Mouse (Mus musculus) brain, embryonic 18.5 days (tissue): ENCODE results near the gene Ruvbl1.

Source experiments
- DNase-seq: peaks from one replicate; pipeline ENCODE4 v3.0.0-alpha.2; 2012; ENCODE audit warnings: low read depth, low spot score

The Ruvbl1 gene

DNA sequence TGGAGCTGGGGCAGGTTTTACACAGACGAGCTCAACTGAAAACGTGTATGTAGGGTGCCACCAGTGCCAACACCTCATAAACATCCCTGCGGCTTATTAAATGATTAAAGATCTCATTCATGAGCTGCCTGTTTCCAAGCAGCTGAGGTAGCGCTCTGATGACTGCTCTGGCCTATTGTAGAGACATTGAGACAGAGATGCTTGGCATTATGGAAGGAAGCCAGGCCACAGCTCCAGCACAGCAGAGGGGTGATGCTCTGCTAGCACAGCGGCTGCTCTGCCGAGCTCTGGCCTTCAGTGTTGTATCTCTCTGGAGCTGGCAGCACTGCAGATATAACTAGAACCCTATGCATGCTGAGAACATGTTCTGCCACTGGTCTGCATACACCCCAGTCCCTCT, 28.5 kb downstream of the Ruvbl1 start:
- no peak for DNase-seq

DNA sequence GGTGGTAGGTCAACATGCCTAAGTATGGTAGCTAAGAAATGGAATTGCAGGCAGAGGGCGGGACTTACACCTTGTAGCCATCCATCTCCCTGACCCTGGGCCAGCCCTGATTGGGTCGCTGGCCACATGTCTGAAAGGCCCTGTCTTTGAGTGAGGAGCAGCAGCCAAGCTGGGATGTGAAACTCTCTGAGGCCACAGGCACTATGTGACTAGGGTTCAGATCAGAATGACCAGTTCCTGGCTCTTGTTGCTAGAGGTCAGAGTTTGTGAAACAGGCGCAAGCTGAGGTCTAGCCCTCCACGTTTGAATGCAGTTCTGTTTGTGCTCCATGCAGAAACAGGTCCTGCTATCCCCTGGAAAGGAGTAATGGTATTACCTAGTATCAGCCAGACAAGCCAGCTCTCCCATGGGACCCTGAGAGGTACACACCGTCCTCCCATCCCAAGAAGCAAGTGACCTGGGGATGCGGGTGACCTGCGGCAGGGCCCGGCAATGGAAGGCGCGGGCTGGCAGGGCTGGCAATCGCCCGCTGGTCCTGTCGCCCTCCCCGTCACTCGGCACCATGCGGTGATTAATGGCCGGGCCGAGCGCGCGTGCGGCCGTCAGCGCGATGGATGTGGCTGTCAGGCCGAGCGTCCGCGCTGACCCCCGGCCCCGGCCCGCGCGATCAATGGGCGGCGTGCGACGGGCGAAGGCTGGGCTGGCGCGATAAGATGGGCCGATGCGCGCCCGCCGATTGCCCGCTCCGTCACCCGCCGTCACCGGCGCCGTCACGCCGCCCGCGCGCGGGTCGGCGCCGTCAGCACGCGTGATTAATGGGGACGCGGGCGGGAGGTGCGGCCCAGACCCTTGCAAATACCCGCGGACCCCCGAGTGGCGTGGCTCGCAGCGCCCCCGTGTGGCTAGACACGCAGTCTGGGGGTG, 34.5 kb downstream of the Ruvbl1 start:
- DNase-seq, result peak; percentile 42

DNA sequence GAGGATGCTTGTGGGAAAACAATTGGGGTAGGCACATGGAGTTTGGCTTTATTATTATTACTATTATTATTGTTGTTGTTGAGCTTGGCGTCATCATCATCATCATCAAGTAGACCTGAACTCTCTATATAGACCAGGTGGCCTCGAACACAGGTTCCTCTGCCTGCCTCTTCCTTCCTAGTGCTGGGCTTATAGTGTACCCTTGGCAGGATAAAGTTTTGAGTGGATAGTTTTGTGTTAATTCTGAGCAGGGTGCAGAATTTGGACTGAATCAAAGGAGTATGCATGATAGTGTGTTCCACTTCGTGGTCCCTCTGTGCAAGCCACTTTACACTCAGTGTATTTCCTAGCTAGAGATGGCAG, 35.2 kb downstream of the Ruvbl1 start:
- no peak for DNase-seq

DNA sequence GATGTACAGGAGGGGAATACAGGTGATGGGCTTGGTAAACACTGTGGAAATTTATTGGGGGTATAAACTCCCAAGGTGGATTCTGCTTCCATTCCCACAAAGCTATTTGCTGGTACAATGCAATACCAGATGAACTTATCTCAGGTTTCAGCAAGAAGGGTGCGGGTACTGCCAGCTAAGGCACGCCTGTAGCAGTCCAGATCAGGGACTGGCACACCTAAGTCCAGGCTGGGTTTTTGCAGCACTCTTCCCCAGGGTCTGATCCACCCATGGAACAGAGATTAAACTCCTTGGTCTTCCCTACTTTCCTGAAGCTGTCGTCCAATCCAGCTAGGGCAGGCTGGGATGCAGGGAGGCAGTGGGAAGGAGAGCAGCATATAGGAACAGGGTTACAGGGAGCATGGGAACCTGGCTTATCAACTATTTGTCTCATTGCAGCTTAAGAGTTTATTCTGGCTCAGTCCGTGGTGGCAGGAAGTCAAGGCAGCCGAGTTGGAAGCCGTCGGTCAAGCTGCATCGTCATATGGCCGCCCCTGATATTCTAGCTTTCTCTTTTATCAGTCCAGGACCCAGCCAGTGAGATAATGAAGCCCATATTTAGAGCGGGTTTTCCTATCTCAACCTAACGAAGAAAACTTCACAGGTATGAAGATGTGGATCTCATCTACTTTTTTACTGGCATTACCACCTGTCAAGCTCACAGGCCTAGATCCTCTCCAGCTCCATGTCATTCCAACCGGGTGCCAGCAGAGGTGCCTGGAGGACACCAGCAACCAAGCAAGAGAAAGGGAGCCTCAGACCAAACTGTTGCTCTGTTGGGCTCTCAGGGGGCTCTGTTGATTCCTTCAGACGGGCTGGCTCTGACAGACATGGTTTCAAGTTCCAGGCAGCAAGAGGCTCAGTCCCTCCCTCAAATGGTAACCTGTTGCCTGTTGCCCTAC, 37.1 kb downstream of the Ruvbl1 start:
- no peak for DNase-seq

DNA sequence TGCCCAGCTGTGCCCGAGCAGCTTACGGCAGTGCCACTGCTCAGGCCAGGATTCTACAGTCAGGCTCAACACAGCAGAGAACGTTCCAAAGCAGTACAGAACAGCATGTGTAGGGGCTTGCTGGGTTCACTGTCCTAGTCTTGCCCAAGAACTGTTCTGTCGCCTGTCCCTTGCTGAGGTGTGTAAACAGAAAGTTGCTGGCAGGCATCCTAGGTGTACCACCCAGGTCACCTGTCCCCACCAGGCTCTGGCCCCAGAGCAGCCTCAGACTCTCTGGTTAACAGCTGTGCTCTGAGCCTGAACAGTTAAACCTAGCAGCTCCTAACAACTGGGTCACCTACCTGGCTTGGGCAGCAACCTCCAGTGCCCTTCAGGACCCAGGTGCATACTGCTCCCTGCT, 37.8 kb downstream of the Ruvbl1 start:
- no peak for DNase-seq

DNA sequence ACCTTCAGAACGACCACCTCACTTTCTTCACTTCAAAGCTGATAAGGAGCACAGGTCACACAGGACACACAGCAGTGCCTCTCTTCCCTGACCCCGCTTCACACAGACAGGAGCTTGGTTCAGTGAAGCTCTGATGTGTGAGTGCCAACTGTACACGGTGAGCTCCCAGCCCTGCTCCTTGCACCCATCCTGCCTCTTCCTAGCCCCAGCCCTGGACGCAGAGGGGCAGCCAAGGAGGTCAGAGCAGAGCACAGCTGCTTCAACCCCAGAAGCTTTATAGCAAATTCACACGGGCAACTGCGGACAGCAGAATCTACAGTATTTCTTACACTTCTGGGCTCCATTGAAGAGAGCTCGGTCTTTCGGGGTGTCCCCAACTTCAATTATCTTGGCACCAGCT, 48.8 kb downstream of the Ruvbl1 start:
- no peak for DNase-seq

DNA sequence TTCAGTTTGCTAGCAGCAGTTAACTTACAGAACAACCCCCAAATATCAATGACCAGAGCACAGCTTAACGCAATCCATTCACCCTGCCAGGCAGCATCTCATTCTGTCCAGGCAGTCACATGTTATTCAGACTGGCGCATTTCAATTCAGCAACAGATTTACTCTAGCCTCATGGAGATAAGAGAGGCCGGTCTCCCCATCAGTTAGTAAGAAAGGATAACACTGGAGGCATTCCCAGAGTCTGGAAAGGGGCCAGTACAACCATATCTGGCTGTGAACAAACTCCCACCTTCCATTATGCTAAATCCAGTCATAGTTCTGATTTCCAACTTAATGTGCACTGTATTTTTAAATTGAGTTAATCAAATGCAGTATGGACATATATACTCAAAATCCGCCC, 49.3 kb downstream of the Ruvbl1 start:
- DNase-seq, result no peak

DNA sequence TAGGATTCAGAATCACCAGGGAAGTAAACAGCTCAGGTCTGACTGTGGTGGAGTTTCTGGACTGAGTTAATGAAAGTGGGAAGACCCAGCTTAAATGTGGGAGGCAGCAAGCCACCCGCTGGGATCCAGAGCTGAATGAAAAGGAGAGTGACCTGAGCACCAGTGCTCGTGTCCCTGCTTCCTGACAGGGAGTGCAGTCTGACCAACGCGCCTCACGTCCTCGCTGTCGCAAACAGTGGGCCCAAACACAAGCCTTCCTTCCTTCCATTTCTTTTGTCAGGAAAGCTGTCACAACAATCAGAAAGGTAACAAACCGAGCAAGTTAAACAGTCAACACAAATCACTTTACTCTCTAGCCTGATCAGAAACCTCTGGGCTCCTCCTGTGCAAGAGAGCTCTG, 50.8 kb downstream of the Ruvbl1 start:
- DNase-seq, result no peak

DNA sequence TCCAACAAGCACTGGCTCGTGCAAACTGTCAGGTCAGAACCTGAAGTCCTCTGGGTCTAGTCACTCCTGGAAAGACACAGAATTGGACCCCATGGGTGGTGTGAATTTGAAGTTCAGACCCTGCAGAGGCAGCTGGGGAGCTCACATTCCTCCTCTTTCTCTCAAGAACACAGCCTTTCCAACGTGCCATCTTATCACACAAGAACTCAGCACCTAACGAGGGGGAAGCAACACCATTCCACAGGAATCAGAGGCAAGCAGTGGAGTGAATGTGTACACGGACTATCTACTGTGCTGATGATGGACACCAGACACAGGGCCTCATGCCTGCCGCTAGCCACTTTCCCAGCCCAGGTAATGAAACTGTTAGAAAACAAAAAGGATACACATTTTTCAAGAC, 51.5 kb downstream of the Ruvbl1 start:
- no peak for DNase-seq

DNA sequence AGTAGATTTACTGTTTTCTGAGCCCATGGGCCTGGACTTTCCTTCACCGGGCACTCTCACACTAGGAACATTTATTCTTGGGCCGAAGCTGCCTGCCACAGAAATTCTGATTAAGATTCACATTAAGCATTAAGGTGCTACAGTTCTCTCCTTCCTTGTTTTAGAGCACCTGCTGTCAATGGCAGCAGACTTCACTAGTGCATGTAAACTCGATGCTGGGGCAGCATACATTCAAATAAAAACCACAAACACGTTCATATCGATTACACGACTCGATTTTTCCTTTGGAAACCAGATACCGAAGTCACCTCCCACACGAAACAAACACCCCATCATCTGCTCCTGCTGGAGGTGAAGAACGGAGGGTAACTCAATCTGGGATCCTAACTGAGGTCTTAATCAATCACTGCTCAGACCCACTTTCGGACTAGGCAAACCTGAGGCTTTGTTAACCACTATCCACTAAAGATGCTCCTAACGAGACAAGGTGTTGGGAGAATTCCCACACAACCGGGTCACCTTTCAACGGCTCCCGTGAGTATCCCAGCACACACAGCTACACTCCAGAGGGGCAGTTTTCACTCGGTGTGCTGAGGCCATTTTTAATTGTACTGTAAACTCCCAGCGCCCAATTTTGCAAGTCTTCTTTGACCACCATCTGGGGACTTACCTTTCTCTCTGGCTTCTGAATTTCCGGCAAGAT, 52.6 kb downstream of the Ruvbl1 start:
- DNase-seq, result no peak

DNA sequence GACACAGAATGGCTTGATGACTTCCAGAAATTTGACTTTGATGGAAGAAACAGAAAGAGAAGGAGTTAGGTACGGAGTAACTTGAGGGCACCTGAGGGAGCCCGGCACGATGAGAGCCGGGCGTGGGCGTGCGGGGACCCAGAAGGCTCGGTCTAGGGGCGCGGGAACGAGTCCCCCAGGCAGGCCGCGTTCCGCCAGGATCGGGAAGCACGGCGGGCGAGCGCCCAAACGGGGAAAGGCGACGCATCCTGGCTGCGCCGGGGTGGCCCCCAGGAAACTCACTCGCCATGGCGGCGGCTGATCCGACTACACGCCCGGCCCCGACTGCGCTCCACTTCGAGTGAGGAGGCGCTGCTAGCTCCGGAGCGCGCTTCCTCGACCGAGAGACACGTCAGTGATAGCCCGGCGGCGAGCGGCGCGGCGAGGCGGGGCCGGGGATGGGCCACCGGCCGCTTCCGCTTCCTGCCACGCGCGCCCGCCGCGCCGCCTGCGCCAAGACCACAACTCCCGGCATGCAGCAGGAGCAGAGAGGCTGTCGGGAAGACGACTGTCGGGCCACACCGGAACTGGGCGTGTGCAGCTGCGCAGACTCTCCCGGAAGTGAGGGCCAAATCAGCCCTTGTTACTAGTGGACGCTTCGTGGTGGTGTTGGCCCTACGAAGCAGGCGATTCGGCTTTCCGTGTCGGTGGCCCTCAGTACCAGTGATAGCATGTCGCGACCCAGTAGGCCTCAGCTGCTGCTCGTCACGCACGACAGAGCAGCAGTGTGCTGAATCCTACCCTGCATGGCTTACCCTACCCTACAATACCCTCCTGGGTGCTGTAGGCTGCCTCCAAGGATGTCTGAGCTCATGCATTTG, 53.4 kb downstream of the Ruvbl1 start, which contains the start of gene Sec61a1:
Gene Sec61a1 (minus strand): TSS at position 502 of the 860 bp plus-strand sequence.
- DNase-seq, result peak; percentile 92

DNA sequence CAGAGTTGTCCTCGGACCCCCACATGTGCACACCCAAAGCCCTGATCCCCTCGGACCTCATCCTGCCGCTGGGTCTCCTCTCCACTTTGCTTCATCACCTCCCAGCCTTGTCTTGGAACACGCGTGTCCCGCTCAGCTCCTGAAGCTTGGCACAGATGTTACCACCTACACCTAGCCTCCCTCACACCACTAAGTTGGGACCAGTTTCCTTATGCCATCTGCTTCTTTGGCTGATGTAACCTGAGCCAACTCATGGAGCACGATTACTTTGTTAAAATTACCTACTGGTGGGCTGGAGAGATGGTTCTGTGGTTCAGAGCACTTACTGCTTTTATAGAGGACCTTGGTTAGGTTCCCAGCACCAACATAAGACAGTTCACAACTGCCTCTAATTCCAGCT, 56.6 kb downstream of the Ruvbl1 start:
- no peak for DNase-seq

DNA sequence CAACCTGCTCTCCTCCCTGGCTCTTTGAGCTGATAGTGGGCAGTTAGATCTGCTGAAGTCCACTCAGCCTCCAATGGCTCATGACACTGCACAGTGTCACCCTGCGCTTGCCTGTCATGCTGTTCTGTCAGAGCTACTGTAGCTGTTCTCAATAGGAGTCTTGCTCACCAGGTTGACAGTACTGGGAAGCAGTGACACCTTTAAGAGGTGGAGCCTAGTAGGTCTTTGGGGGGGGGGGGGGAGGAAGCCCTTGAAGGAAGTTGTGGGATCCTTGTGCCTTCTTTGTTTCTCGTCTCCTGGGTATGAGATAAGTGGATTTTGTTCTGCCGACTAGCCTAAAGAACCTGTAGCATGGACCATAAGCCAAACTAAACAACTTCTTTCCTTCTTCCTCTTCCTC, 57.4 kb downstream of the Ruvbl1 start:
- DNase-seq, result no peak

DNA sequence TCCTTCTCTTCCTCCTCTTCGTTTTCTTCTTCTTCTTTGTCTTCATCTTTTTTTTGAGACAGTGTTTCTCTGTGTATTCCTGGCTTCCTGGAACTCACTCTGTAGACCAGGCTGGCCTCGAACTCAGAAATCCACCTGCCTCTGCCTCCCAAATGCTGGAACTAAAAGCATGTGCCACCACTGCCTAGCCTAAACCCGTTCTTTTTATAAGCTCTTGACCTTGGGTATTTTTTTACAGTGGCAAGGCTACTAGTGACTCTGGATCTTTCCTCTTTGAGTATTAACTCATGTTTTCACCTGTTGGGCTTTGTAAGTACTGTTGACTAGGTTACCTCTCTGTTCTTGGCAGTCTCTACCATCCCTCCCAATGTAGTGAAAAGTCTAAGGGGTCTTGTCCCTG, 57.8 kb downstream of the Ruvbl1 start:
- DNase-seq, result no peak

DNA sequence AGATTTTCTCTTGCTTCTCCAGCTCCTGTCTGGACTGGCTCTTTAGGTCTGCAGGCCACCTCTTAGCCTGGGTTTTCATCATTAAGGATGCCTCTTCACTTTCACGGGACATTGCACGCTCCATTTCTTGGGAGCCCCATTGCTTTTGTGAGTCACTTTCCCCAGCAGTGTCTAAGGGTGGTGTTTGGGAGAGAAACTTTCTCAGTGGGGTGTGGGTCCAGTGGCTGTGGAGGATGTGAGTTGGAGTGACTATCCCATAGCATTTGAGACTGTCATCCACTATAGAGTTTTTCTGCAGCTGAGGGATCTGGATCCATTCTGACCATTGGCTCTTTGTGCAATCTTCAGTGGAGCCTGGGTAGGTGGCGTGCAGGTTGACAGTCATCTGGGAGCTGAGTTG, 58.2 kb downstream of the Ruvbl1 start:
- DNase-seq, result no peak

DNA sequence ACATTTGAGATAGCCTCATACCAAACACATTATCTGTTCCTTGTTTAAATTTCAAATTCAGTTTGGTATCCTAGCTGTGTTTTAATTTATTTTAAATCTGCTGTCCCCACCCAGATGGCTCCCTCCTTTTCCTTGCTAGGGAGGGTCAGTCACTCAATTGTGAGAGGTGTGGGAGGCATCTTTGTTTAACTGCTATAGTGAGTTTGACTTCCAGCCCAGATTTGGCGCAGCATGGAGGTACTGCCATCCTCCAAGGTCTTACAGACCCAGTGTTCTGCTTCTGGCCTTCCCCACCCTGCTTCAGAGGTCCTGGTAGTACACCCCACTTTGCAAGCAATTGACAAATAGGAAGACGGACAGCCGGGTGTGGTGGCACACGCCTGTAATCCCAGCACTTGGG, 58.8 kb downstream of the Ruvbl1 start:
- DNase-seq, result no peak

DNA sequence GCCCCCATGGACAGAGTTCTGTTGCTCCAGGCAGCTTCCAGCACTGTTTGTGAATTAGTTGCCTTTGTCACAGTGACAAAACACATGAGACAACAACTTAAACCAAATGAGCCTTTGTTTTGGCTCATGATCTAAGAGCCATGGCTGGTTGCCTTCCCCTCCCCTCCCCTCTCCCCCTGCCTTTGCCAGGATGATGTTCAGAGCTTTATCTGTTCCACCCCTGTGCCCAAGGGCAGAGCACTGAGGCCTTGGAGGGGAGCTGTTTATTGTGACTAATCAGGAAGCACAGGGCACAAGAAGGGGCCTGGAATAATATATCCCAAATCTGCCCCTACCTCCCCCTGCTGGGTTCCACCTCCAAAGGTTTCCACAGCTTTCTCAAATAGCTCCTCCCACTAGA, 65.1 kb downstream of the Ruvbl1 start:
- DNase-seq, result no peak

DNA sequence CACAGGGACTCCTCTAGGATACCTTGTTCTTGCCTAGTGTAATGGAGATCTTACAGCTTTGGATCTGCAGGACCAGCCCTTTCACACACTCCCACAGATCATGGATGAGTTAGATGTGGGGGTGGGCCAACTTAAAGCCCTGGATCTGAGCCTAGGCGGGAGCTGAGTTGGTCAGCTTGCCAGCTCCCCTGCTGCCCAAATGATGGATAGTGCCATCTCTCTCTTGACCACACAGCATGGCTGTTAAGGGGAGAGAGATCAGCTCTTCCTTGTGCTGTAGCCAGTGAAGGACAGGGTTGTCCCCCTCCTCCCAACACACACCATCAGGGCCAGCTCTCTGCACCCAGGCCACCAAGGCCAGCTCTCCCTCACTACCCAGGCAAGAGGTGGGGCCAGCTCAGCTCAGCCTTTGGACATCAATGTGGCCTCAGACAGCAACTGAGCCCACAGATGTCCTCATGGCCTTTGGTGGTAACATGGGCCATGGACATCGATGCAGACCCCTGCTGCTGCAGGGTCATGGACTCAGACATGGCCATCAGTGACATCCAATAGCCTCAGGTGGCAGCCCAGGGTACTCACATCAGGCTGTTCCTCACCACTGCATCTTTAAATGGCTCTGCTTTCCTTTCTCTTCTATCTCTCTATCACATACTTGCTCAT, 75.0 kb downstream of the Ruvbl1 start:
- no peak for DNase-seq

DNA sequence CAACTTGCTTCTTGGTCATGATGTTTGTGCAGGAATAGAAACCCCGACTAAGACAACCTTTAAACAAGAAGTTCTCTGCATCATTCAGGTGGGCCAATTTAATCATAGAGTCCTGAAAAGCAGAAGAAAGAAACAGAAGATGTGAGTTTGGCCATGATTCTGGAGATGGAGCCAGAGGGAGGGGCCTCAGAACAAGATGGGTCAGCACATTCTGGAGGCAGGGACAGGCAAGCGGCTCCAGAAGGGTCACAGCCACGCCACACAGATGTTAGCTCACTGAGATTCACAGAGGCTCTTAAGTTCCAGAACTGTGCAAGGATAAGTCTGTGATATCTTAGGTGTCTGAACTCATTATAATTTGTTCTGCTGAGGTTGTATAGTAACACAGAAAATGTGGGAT, 79.0 kb downstream of the Ruvbl1 start:
- DNase-seq, result no peak

DNA sequence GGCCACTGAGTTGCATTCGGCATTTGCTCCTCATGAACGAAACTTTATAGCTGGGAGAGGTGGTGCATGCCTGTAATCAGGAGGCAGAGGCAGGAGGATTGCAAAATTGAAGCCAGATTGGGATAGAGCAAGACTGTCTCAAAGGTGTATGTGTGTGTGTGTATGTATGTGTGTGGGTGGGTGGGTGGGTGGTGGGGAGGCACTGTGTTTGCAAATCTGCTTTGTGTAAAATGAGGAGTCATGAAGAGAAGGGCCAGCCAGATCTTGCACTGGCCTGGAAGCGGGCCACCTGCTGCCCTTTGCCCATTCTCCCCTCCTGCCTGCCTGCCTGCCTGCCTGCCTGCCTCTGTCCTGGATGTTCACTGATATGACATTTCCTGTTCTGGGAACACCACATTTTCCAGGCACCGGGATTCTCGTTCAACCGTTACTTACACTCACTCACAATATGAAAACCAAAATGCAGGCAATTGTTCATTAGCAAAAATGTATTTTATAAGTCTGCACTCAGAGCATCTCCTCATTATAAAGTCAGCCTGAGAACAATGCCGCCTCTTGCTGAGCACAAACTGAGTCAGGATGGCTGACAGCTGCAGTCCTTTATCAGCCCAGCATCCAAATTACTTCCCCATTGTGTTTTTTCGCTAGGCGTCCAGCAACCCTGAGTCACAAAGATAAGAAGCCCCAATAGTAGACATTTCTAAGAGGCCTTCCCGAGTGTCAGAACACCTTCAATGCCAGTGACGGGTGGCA, 79.6 kb downstream of the Ruvbl1 start:
- no peak for DNase-seq
